Mouse (Mus musculus): ENCODE measurements around the gene Spock1. TPM values are rescaled to one million over a fixed set of nuclear protein-coding genes. Genes with fewer than 3 reads are reported as not detected.
"Not testable (repeated sequence)": the region's sequence is repeated elsewhere in the genome, so short reads cannot be mapped to it uniquely, and the experiment has no call there.

Gene Spock1
- total RNA-seq, 2 experiments from 2014 or later: 0.16 to 0.17 TPM

DNA sequence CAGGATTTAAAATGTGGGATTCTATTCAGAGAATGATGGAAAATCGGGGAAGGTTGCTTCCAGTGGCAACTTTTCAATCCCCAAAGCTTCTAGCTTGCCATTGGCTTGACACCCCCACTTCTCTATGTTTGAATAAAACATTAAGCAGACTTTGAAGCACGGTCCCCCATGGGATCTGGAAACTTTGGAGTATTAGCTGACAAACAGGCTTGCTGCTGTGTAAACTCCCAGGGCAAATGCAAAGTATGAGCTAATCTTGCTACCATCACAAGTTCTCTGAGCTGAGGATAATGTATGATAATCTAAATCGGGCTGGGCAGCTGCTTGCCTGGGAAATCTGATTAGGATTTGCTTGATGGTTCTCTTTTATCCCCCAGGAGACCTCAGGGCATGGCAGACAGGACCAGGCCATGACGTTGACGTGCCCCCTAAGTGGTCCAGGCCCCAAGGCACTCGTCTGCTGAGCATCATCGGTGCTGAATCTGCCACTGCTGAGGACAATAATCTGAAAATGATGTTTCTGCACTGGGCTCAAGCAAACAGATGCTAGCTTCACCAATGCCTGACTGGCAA is 284.1 kb downstream of the Spock1 start:
- no peak for DNase-seq (ENCODE audit: low spot score)
- intact Hi-C loops (cut with DNase I): no loop called here

DNA sequence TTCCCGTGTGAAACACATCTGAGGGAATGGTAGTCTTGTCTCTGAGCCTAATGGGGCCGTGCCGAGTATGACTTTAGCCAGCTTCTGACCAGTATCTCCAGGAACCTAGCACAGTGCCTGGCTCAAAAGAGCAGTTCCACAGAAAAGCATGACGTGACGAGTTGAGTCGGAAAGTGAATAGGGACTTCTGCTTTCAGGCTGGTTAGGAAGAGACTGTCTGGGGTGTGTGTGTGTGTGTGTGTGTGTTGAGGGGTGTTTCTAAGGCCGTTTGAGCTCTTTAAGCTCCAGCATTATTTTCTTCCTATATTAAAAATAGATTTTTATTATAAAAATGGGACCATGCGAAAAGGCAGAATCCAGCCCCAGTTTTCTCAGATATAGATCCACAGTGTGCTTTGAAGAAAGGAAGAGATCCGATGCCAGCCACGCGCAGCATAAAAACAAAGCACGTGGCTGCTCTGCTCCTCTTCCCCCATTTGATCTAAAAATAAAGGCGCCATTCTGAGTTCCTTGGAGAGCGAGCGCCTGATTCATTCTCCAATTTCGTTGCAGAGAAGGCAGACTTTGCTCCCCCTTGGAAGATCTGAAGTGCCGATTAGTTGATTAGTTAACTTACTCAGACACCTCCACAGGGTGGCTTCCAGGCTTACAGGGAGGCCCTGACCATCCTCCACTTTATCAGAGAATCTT is 288.9 kb downstream of the Spock1 start:
- intact Hi-C loops (cut with DNase I): no loop called here
- no peak for DNase-seq (ENCODE audit: low spot score)

DNA sequence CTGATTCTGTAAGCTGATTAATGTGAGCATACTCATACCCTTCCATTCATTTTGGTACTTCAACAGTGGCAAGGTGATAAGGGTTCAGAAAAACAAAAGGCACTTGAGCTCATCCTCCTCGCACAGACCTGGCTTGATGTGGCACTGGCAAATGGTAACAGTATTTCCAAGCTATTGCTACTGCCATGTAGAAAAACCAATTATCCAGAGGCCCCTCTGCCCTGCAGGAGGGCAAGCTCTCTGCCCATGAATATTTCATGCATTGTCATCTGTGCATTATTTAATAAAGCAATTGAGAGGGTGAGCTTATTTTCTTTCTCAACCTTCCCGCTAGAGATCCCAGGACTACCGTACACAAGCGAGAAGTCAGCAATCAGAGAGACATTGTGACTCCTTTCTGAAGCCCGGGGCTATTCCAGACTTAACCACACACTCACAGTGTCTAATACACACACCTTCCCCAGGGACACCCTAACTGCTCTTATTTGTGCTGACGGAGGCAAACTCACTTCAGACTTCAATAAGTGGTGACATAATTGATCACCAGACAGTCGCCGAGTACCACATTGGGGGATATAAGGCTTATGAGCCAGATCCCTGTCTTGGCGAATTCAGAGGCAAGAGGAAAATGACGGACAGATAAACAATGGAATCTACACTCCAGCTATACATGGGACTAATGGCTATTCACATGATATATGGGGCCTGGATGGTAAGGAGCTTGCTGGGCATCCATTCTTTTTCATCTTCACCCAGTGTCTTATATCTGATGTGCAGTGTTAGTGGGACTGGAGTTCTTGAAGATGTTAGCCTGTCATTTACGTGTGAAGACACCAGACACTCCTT is 296.6 kb downstream of the Spock1 start:
- DNase-seq (ENCODE audit: low spot score): no peak
- intact Hi-C loops (cut with DNase I): no loop called here

DNA sequence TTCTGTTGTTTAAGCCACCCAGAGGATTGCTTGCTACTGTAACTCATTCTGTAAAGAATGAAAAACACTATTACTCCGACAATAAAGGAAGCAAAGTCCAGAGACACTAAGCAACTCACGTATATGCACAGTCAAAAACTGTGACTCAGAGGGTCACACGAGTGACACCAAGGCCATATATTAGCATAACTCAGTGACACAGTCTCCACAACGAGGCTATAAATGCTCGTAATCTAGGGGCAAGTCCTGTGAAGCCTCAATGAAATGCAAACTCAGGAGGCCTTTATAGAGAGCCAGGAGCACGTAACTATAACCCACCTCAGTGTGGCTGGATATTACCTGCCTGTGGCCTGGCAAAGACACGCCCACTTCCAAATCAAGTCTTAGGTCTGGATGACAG is 298.2 kb downstream of the Spock1 start:
- intact Hi-C loops (cut with DNase I): no loop called here

DNA sequence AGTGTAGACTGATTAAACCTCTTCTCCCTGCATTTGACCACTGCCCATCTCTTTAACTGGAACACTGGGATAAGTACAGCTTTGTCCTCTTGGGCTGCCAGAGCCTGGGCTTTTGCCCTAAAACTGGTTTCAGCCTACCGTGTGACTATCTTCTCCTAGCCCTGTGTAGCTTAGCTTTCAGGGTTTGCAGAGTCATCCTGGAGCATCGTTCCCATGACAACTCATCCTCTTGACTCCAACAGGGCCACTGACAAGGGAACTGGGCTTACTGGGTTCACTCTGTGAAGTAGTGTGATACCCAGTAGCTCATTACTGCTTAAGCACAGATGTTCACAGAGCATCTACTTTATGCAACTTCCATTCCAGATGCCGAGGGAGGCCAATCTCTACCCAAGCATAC is 303.7 kb downstream of the Spock1 start:
- DNase-seq (ENCODE audit: low spot score): no peak
- intact Hi-C loops (cut with DNase I): no loop called here

More for the DNA sequence above, 298.2 kb downstream of the Spock1 start:
- no peak for DNase-seq (ENCODE audit: low spot score)

DNA sequence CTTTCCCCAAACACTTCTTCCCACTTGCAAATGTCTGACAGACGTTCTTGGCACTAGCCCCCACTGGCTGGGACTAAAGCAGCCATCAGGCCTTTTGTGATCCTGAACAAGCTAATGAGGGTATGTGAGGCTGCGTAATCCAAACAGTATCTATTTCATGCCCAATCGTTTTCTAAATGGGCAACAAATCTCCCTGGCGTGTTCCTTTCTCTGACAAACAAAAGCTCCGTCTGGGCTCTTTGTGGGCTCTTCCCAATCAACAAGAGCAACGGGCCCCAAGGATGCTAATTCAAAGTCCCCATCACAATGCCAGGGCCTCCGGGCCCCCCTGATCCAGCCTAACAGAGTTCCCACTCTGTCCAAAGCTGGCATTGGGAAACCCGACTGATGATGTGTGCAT is 304.9 kb downstream of the Spock1 start:
- intact Hi-C loops (cut with DNase I): no loop called here
- DNase-seq (ENCODE audit: low spot score): no peak

DNA sequence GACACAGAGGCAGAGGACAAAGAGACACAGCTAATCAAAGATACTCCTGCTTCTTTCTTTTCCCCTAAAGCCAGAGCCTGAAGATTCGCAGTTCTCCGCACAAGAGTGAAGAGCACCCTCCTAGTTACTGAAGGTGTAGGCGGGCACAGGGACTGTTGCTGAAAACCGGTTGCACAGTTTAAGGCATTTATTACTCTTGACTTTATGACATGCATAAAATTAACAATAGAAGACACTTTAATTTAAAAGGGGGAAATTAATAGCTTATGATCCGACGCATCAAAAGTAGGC is 312.4 kb downstream of the Spock1 start:
- intact Hi-C loops (cut with DNase I): no loop called here

DNA sequence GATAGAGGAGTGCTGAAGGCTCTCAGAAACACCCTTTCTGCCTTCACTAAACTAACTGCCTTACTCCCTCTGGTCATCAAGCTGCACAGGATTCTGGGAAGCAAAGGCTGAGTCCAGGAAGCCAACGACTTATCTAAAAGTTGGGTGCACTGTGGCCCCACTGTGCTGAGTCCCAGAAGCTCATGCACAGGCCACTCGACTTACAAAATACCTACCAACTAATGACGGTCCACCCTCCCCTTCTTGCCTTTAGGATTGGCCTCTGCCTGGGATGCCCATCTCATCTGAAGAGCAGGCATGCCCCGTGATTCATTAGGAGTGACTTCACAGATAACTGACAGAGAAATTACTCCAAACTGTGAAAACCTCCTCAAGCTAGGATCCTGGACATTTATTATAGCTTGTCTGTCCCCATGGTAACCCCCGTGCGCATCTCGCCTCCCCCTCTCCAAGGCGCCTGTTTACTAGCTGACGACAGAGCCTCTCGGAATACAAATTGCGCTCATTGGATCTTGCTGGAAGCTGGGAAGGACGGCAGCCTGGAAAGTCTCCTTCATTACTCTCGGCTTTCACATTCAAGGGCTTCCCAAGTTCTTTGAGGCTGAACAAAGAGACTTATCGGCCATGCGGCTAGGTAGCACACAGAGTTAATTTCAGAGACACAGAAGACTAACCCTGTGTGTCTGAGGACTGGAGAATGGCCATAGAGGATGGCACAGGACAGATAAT is 312.9 kb downstream of the Spock1 start:
- no peak for DNase-seq (ENCODE audit: low spot score)
- intact Hi-C loops (cut with DNase I): no loop called here

More for the DNA sequence above, 312.4 kb downstream of the Spock1 start:
- DNase-seq (ENCODE audit: low spot score): no peak

DNA sequence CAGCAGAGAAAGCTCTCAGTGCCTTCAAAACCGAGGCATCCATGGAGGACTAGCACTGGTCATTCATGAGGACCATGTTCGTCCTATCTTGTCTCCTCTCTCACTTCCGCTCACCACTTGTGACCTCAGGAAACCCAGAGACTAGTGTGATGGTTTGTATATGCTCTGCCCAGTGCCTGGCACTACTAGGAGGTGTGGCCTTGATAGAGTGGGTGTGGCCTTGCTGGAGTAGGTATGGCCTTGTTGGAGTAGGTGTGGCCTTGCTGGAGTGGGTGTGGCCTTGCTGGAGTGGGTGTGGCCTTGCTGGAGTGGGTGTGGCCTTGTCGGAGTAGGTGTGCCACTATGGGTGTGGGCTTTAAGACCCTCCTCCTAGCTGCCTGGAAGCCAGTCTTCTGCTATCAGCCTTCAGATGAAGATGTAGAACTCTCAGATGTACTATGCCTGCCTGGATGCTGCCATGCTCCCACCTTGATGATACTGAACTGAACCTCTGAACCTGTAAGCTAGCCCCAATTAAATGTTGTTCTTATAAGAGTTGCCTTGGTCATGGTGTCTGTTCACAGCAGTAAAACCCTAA is 318.7 kb downstream of the Spock1 start:
- intact Hi-C loops (cut with DNase I): not testable (repeated sequence)

DNA sequence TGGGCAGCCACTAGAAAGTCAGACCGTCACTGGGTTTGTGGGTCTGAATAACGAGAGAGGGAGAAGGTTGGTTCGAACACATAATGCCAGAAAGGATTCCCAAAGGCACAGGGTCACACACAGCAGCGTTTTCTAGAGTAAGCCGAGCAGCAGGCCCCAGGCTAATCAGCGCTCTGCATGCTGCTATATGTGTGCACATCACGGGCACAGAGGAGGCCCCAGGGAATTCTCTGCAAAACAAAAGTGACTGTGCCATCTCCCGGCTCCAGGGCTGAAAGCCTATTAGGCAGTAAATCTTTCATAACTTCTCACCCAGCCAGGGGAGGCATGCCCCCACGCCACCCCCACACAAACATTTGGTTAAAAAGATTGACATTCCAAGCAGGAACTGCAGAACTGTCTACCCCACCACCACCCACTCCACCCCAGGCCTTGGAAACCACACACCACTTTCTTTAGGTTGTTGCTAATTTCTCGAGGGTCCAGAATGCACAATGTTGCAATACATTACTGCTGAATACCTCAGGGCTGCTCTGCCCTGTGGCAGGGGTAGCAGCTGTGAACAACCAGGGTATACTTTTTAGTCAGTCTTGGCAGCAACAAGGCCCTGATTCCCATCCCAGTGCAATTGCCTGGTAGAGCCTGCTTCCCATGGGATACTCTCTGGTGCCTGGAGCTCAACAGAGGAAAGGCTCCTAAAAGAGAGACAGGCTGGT is 319.4 kb downstream of the Spock1 start:
- no peak for DNase-seq (ENCODE audit: low spot score)
- intact Hi-C loops (cut with DNase I): no loop called here

More for the DNA sequence above, 318.7 kb downstream of the Spock1 start:
- DNase-seq (ENCODE audit: low spot score): not testable (repeated sequence)

DNA sequence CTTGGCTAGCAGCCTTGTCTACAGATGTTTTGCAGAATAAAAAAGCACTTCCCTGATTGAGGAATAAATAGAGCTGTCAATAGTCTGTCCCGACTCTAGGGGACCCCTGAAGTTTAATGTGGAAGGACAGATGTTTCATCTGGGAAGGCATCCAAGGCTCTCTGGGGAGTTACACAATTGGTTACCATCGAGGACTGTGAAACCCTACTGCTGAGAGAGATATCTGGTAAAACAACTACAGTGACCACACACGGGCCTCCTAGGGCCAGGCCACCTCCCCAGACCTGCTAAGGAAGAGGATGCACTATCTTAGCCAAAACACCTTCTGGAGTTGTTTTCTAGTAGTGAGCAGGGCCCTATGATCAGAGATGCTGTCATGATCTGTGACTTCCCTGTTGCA is 323.0 kb downstream of the Spock1 start:
- intact Hi-C loops (cut with DNase I): no loop called here
- DNase-seq (ENCODE audit: low spot score): no peak

DNA sequence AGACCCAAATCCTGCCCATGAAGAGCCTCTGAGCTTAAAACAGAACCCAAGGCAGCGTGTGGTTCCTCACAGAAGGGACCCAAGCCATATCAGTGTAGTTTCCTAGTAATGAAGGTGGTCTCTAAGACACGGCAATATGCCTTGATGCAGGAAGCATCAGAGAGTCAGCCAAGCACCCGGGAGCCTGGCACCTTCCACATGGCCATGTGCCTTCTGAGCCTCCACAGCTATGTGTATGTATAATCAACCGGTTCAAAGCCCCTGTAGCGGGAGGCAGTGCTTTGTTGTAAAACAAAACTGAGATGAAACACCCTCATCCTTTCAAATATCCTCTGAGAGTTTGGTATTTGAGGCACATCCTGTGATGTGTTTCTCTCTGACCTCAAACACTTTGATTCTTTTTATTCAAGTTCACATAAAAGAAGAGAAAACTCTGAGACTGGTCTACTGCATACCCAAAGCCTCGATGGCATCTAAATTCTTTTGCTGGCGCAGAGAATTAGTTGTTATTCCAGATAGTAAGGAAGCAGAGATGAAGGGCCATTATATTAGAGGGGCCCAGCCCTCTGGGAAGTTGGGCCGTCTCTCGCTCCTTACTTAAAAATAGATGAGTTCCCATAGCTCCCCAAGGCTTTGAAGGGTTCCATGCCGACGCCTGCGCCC is 325.7 kb downstream of the Spock1 start:
- intact Hi-C loops (cut with DNase I): no loop called here
- DNase-seq (ENCODE audit: low spot score): no peak

DNA sequence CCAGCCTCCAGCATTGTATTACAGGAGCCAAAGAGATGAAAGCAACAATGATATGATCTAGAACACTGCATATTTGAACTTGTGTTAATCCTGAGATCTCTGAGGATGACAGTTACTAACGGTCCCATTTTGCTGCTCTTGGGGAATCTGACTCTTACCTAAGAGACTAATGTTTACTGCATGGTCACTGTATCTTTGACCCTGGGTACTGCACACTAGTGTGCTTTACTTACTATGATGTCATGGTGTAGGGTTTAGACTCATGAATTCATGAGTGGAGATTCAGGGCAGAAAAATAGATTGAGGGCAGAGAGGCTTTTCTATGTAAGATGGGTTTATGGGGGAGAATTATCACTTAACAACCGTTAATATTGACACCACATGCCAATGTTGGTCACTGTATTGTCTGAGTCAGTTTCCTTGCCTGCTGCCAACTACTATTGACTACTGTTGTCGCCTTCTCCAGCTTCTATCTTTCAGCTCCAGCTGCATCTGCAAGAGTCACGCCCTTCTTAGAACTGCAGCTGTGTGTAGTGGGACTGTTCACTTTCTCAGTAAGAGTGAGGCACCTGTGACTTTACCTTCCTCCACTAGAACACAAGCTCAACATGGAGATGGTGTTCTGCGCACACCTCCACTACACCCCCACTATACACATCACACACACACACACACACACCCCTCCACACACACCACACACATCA is 330.4 kb downstream of the Spock1 start:
- DNase-seq (ENCODE audit: low spot score): no peak
- intact Hi-C loops (cut with DNase I): no loop called here

DNA sequence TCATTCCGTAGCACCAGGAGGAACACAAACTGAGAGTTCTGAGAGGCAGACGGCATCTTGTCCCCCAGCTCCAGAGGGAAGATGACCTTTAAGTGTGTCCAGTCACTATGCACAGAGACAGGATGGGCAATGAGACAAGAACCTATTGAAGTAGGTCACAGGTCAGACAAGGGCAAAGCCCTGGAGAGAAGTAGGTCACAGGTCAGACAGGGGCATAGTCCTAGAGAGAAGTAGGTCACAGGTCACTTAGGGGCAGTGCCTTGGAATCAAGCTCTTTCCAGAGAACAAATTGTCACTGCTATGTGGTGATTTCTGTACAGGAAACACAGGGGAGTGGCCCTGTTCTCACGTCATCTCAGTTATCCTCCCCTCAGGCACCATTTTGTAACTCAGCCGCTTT is 334.6 kb downstream of the Spock1 start:
- DNase-seq (ENCODE audit: low spot score): no peak

DNA sequence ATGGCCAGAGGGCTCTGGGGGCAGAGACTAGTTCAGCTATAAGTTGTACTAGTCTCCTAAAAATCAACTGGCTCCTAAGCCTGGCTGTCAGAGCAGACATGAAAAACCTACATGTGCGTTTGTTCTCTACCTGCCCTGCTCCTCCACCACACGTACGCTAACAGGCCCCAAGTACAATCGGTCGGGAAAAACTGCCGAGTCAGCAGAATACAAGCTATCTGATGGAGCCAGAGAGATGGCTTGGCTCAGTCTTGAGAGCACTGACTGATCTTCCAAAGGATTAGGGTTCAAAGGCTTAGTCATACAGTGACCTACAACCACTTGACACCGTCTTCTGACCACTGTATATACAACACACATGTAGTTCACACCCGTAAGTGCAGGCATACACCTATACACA is 339.7 kb downstream of the Spock1 start:
- intact Hi-C loops (cut with DNase I): no loop called here
- no peak for DNase-seq (ENCODE audit: low spot score)

More for the DNA sequence above, 334.6 kb downstream of the Spock1 start:
- intact Hi-C loops (cut with DNase I): no loop called here

DNA sequence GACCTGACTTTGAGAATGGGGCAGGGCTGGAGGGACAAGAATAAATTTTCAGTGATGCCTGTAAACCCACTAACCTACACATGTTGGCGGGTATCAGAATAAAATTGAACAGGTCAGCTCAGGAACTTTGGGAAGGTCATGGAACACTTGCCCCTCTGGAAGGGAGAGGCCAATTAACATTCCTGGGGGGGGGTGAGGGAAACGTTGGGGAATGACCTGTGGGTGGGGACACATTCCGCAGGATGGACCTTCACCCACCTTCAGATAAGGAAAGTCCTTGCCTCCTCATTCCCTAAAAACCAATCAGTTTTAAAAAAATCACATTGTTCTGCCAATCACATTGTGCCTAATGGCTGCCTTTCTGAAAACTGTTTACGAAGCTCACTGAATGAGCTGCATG is 352.9 kb downstream of the Spock1 start:
- intact Hi-C loops (cut with DNase I): no loop called here
- no peak for DNase-seq (ENCODE audit: low spot score)

DNA sequence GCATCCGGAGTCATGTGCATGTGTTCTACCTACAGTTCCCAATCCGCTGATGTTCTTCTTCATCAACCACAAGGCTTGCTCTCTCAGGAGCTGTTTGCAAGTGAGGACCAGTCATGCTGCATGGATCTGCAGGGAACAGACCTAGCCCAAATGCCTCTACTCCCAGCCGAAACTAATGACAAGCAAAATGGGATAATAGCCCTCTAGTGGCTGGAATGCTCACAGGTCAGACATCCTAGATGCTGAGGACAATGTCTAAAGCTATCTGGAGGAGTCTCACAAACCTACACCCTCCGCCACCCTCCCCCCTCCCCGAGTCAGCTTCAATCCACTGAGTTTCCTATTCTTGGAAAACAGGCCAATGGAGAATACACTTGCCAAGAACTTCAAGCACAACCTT is 358.4 kb downstream of the Spock1 start:
- intact Hi-C loops (cut with DNase I): no loop called here
- no peak for DNase-seq (ENCODE audit: low spot score)

DNA sequence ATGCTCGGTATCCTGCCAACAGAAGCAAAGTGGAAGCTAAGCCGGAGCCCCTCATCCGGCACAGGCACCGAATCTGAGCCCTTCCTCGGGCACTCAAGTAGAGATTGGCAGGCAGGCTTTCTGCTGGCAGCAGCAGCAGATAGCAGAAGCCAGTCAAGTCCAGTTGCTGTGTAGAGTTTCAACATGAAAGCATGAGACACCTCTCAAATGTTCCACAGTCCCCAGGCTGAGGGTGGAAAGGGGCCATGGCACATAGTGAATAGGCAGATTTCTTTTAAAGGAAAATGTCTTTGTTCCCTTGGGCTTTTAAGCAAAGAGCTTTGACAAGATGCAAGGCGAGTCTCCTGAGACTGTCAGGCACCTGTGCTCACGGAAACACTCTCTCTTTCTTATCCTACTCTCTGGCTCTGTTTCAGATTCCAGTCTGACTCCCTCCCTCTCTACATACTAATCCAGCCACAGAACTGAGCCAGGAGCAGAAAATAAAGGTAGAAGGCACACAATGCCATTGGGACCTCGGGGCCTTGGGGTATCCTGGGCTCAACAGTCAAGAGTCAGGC is 371.1 kb downstream of the Spock1 start:
- intact Hi-C loops (cut with DNase I): no loop called here
- no peak for DNase-seq (ENCODE audit: low spot score)

Data from heart, postnatal 25 days (tissue).